Mouse (Mus musculus) forebrain, embryonic 16.5 days (tissue): ENCODE data around the gene Aif1l. TPM values are rescaled to one million over a fixed set of nuclear protein-coding genes. Genes with fewer than 3 reads are reported as not detected.

Source experiments
- ATAC-seq: fragments of 200-750 bp; cut with Nextera tagmentation; 2 replicates; pipeline ENCODE4 v1.8.0; 2017; ENCODE audit warnings: mild to moderate bottlenecking, moderate library complexity
- H3K27ac ChIP-seq: fragments of 300-500 bp; sonication (generic); 2 replicates; pipeline ENCODE4 v1.5.1; 2014; ENCODE audit warnings: low read length, control low read depth
- H3K27me3 ChIP-seq: fragments of 300-500 bp; sonication (generic); replicated peaks from 2 replicates; pipeline ENCODE4 v1.6.1; 2014; ENCODE audit warnings: low read length; ENCODE audit not compliant: control insufficient read depth, insufficient read depth
- H3K36me3 ChIP-seq: fragments of 300-500 bp; sonication (generic); 2 replicates; pipeline ENCODE4 v1.6.1; 2014; ENCODE audit not compliant: control insufficient read depth, insufficient read depth
- H3K4me1 ChIP-seq: fragments of 300-500 bp; sonication (generic); replicated peaks from 2 replicates; pipeline ENCODE4 v1.6.1; 2014; ENCODE audit warnings: low read length; ENCODE audit not compliant: control insufficient read depth, insufficient read depth
- H3K4me2 ChIP-seq: fragments of 300-500 bp; sonication (generic); 2 replicates; pipeline ENCODE4 v1.6.1; 2014; ENCODE audit warnings: mild to moderate bottlenecking, low read length, control low read depth
- H3K4me3 ChIP-seq: fragments of 300-500 bp; sonication (generic); replicated peaks from 2 replicates; pipeline ENCODE4 v1.5.1; 2014; ENCODE audit warnings: mild to moderate bottlenecking, low read length, control low read depth
- H3K9ac ChIP-seq: fragments of 300-500 bp; sonication (generic); replicated peaks from 2 replicates; pipeline ENCODE4 v1.6.1; 2014; ENCODE audit warnings: low read depth, low read length, control low read depth
- H3K9me3 ChIP-seq: fragments of 300-500 bp; sonication (generic); 2 replicates; pipeline ENCODE4 v1.6.1; 2016; ENCODE audit warnings: low read length; ENCODE audit not compliant: control insufficient read depth
- WGBS: fragments of 180-500 bp; shearing (Covaris S2); extraction: QIAGEN DNeasy Blood & Tissue Kit; methylation state at CpG from one replicate; pipeline ENCODE4 v1.1.7; 2014; 5-methylcytosine and 5-hydroxymethylcytosine counted together
- polyA plus RNA-seq: library from polyadenylated mRNA; unstranded; fragments of >200 nt; fragmentation: Nextera tagmentation; extraction: Ambion mirVana; gene quantifications from 2 replicates; pipeline ENCODE4 v1.2.1, GENCODE M21; 2015

The Aif1l gene
- polyA plus RNA-seq, 1 experiment from 2014 or later = 45.9 TPM

GRCm38 (mm10) chr2:31960986-31961385 lies 11.0 kb downstream of the Aif1l start:
- Histone ChIP-seq H3K27ac (no peak overlapping the region), H3K9ac (no peak overlapping the region), H3K27me3 (no peaks in the 10 kb centered on the region), H3K4me3 (no peak overlapping the region), H3K4me2 (no peak overlapping the region), H3K36me3 (no peaks in the 10 kb centered on the region), H3K4me1 (peaks cover 21% of the 10 kb centered on the region), H3K9me3 (no peaks in the 10 kb centered on the region)
- WGBS = 91% methylated on average over 8 of the region's 8 CpGs
- no peak for ATAC-seq

- H3K36me3 ChIP-seq = no peaks in the 10 kb centered on the region
- no peak overlapping the region for H3K4me2 ChIP-seq
- H3K27ac ChIP-seq = peak overlapping the region; percentile 82
- H3K27me3 ChIP-seq = no peaks in the 10 kb centered on the region
- WGBS = 53% methylated on average over 4 of the region's 4 CpGs
- ATAC-seq = no peak
- H3K9ac ChIP-seq = no peak overlapping the region; the same call in 1 of the 2 replicates
- no peak overlapping the region for H3K4me3 ChIP-seq
- H3K4me1 ChIP-seq = peaks cover 21% of the 10 kb centered on the region
- no peaks in the 10 kb centered on the region for H3K9me3 ChIP-seq
Observed at GRCm38 (mm10) chr2:31961791-31962222, 11.9 kb downstream of the Aif1l start.

- H3K27me3 ChIP-seq = no peaks in the 10 kb centered on the region
- H3K4me1 ChIP-seq = peaks cover 21% of the 10 kb centered on the region
- no peak overlapping the region for H3K4me3 ChIP-seq
- 15% methylated on average over 8 of the region's 8 CpGs for WGBS
- no peaks in the 10 kb centered on the region for H3K36me3 ChIP-seq
- ATAC-seq = peak; percentile 94
- no peaks in the 10 kb centered on the region for H3K9me3 ChIP-seq
- H3K9ac ChIP-seq = peak overlapping the region; percentile 7; the same call in 1 of the 2 replicates
- H3K4me2 ChIP-seq = no peak overlapping the region
- H3K27ac ChIP-seq = peak overlapping the region; percentile 82
Observed at GRCm38 (mm10) chr2:31962501-31963224, 12.7 kb downstream of the Aif1l start.

GRCm38 (mm10) chr2:31963491-31963890 lies 13.6 kb downstream of the Aif1l start:
- WGBS = 56% methylated on average over 7 of the region's 7 CpGs
- no peaks in the 10 kb centered on the region for H3K9me3 ChIP-seq
- H3K27ac ChIP-seq = peak overlapping the region; percentile 82
- H3K36me3 ChIP-seq = no peaks in the 10 kb centered on the region
- no peak overlapping the region for H3K4me3 ChIP-seq
- H3K4me1 ChIP-seq = peaks cover 21% of the 10 kb centered on the region
- no peak overlapping the region for H3K9ac ChIP-seq
- ATAC-seq = no peak
- H3K27me3 ChIP-seq = no peaks in the 10 kb centered on the region
- H3K4me2 ChIP-seq = no peak overlapping the region

GRCm38 (mm10) chr2:31964191-31964590 lies 14.3 kb downstream of the Aif1l start:
- H3K27me3 ChIP-seq = no peaks in the 10 kb centered on the region
- ATAC-seq = no peak
- peaks cover 21% of the 10 kb centered on the region for H3K4me1 ChIP-seq
- no peak overlapping the region for H3K4me3 ChIP-seq
- no peak overlapping the region for H3K9ac ChIP-seq
- WGBS = 86% methylated on average over 3 of the region's 3 CpGs
- no peak overlapping the region for H3K4me2 ChIP-seq
- H3K9me3 ChIP-seq = no peaks in the 10 kb centered on the region
- H3K36me3 ChIP-seq = no peaks in the 10 kb centered on the region
- H3K27ac ChIP-seq = no peak overlapping the region

- peaks cover 21% of the 10 kb centered on the region for H3K4me1 ChIP-seq
- no peaks in the 10 kb centered on the region for H3K9me3 ChIP-seq
- no peak for ATAC-seq
- no peak overlapping the region for H3K9ac ChIP-seq
- H3K27me3 ChIP-seq = no peaks in the 10 kb centered on the region
- H3K36me3 ChIP-seq = no peaks in the 10 kb centered on the region
- no peak overlapping the region for H3K4me2 ChIP-seq
- no peak overlapping the region for H3K27ac ChIP-seq
- H3K4me3 ChIP-seq = no peak overlapping the region
Observed at GRCm38 (mm10) chr2:31965110-31965509, 15.2 kb downstream of the Aif1l start.

- WGBS = 70% methylated on average over 8 of the region's 8 CpGs
- Histone ChIP-seq H3K4me2 (no peak overlapping the region), H3K9me3 (no peaks in the 10 kb centered on the region), H3K9ac (no peak overlapping the region), H3K4me1 (peaks cover 16% of the 10 kb centered on the region), H3K4me3 (no peak overlapping the region), H3K27me3 (no peaks in the 10 kb centered on the region), H3K36me3 (no peaks in the 10 kb centered on the region), H3K27ac (no peak overlapping the region)
- no peak for ATAC-seq
Observed at GRCm38 (mm10) chr2:31966801-31967200, 16.9 kb downstream of the Aif1l start.

GRCm38 (mm10) chr2:31972589-31972988 lies 22.6 kb downstream of the Aif1l start:
- Histone ChIP-seq H3K9me3 (no peaks in the 10 kb centered on the region), H3K27me3 (no peaks in the 10 kb centered on the region), H3K4me1 (peaks cover 14% of the 10 kb centered on the region), H3K27ac (no peak overlapping the region), H3K4me3 (no peak overlapping the region), H3K4me2 (no peak overlapping the region), H3K9ac (no peak overlapping the region), H3K36me3 (peaks cover 9% of the 10 kb centered on the region)
- WGBS = 82% methylated on average over 4 of the region's 4 CpGs
- no peak for ATAC-seq

- Histone ChIP-seq H3K9me3 (no peaks in the 10 kb centered on the region), H3K4me2 (peak within 1 kb of the TSS; percentile 80), H3K4me1 (peaks cover 14% of the 10 kb centered on the region), H3K36me3 (peaks cover 13% of the 10 kb centered on the region), H3K4me3 (peak within 1 kb of the TSS; percentile 76), H3K27ac (peak within 1 kb of the TSS; percentile 81), H3K9ac (peak within 1 kb of the TSS; percentile 83), H3K27me3 (no peaks in the 10 kb centered on the region)
- under 1% methylated on average over 60 of the region's 60 CpGs for WGBS
- peak; percentile 100 for ATAC-seq
Observed at GRCm38 (mm10) chr2:31974141-31974808, 24.3 kb downstream of the Aif1l start, which contains the start of gene Nup214. Gene Nup214, plus strand, starts transcription at chr2:31974436.
